Mouse (Mus musculus) lung, adult 2 months (tissue): ENCODE measurements around the gene Nck1. TPM values are rescaled to one million over a fixed set of nuclear protein-coding genes. Genes with fewer than 3 reads are reported as not detected.

Source experiments
- DNase-seq: peaks from one replicate; pipeline ENCODE4 v3.0.0; 2022
- H3K4me1 ChIP-seq: fragments of 200-500 bp; 2 replicates; pipeline ENCODE4 v1.6.1; 2011; ENCODE audit warnings: low read length; ENCODE audit not compliant: control insufficient read depth, insufficient read depth
- H3K4me3 ChIP-seq: fragments of 200-500 bp; replicated peaks from 2 replicates; pipeline ENCODE3; 2011; ENCODE audit warnings: low read depth, mild to moderate bottlenecking, control low read depth, low read length; ENCODE audit errors: extremely low read depth
- CTCF ChIP-seq: fragments of 200-500 bp; IDR thresholded peaks from 2 replicates; pipeline ENCODE4 v1.5.1; 2011; ENCODE audit warnings: mild to moderate bottlenecking, low read length, control low read depth; ENCODE audit not compliant: insufficient read depth
- POLR2A ChIP-seq: fragments of 200-500 bp; IDR thresholded peaks from 2 replicates; pipeline ENCODE4 v1.6.1; 2011; ENCODE audit warnings: low read depth, mild to moderate bottlenecking, control low read depth, low read length, borderline replicate concordance; ENCODE audit errors: extremely low read depth
- WGBS: fragments of 180-500 bp; shearing (Covaris S2); methylation state at CpG from one replicate; pipeline ENCODE4 v1.1.7; 2018; 5-methylcytosine and 5-hydroxymethylcytosine counted together
- polyA plus RNA-seq: library from polyadenylated mRNA; depleted of rRNA; stranded (reverse); fragments of >200 nt; gene quantifications from 2 replicates; pipeline ENCODE4 v1.2.3, GENCODE M21; 2012

Nck1 gene
- polyA plus RNA-seq, 1 experiment, result 8.7 TPM

DNA sequence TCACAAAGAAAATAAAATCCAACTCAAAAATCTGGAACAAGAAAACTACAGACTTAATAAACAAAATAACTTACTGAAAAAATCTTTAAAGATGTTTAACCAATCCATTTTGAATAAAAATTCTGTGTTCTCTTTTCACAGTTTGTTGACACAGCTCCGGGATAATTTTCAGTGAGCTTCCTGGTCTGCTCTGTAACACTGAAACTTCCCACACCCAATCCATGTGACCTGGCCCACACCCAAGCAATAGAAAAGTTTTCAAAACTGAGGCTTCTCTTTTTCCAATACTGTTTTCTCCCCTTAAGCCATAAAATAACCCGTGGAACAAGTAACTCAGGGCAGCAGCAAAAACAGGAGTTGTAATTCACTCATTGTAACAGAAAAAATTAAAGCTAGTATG lies 39.3 kb downstream of the Nck1 start:
- TF ChIP-seq CTCF (no peak), POLR2A (no peak)
- Histone ChIP-seq H3K4me1 (peaks cover 11% of the 10 kb centered on the region), H3K4me3 (peak overlapping the region; percentile 71)
- WGBS, result 6% methylated on average over 2 of the region's 2 CpGs
- DNase-seq, result peak; percentile 43

DNA sequence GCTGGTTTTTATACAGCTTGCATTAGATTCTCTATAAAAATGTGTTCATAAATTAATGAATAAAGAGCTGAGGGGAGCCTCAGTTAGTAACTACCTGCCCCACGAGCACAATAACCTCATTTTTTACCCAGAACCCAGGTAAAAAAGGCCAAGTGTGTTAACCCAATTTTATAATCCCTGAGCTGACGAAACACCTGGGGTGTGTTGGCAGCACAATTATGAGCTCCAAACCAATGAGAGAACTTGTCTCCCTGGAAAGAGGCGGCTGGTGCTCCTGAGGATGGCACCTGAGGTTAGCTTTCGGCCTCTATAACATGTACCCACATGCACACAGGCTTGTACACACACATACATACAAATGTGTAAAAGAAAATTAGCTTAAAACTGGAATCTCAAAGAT lies 40.4 kb downstream of the Nck1 start:
- peaks cover 8% of the 10 kb centered on the region for H3K4me1 ChIP-seq
- 51% methylated on average over 4 of the region's 4 CpGs for WGBS
- no peak for TF ChIP-seq CTCF
- TF ChIP-seq POLR2A, result no peak
- DNase-seq, result no peak
- H3K4me3 ChIP-seq, result peak overlapping the region; percentile 51

GRCm38 (mm10) chr9:100493611-100494261 lies 52.2 kb downstream of the Nck1 start:
- 78% methylated on average over 5 of the region's 5 CpGs for WGBS
- no peak overlapping the region for H3K4me3 ChIP-seq
- peaks cover 6% of the 10 kb centered on the region for H3K4me1 ChIP-seq
- no peak for DNase-seq
- TF ChIP-seq POLR2A (no peak), CTCF (peak; percentile 33)

GRCm38 (mm10) chr9:100491424-100491823 lies 54.5 kb downstream of the Nck1 start:
- TF ChIP-seq POLR2A, result no peak
- TF ChIP-seq CTCF, result no peak
- DNase-seq, result no peak
- WGBS, result 69% methylated on average over 1 of the region's 1 CpGs
- H3K4me3 ChIP-seq, result no peak overlapping the region
- H3K4me1 ChIP-seq, result peaks cover 12% of the 10 kb centered on the region

DNA sequence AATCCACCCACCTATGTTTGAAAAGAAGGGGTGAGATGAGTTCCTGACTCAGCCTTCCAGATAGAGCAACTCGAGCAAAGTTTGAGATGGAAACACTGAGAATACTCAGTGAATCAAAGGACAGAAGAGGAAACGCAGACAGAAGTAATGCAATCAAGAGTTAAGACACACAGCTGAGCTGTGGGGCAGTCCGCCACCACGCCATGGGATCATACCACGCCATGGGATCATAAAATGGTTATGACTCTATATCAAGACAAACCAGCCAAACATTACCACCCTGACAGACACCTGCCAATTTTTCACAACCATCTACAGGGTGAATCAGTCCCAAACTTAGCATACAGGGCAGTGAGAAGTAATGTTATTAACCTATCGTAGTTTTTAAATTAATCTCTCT lies 57.0 kb downstream of the Nck1 start:
- no peak for TF ChIP-seq CTCF
- TF ChIP-seq POLR2A, result no peak
- Histone ChIP-seq H3K4me1 (peaks cover 12% of the 10 kb centered on the region), H3K4me3 (no peak overlapping the region)
- no peak for DNase-seq
- WGBS, result 85% methylated on average over 6 of the region's 6 CpGs

DNA sequence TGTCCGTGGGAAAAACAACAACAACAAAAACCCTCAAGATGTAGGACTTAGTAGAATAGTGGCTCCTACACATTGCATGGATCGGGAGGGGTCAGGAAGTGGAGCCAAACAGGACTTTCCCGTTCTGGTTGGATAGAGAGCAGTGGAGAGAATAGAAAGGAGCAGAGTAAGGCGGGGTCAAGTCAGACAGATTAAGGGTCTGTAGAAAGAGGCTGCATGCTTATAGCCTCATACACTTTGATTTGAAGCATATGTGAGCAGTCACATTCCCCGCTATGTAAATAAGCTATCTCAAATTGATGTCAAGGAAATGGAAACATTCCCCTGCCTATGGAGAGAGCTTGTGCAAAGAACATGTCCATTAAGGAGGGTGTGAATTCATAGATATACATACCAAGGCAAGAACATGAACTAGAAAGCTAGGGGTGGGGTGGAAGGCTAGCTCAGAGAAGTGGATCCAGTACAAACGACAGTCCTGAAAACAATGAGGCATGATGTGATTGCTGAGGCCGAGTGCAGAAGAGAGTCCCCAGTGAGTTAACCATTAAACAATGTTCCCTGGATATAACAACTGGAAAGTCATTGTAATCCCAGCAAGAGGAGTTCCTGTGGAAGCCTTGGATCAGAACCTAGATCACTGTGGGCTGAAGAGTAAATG lies 57.7 kb downstream of the Nck1 start:
- WGBS, result 36% methylated on average over 7 of the region's 7 CpGs
- Histone ChIP-seq H3K4me3 (no peak overlapping the region), H3K4me1 (peaks cover 12% of the 10 kb centered on the region)
- no peak for DNase-seq
- TF ChIP-seq POLR2A, result no peak
- TF ChIP-seq CTCF, result no peak

- 90% methylated on average over 5 of the region's 5 CpGs for WGBS
- H3K4me3 ChIP-seq, result no peak within 1 kb of the TSS
- no peak for DNase-seq
- TF ChIP-seq CTCF, result no peak
- no peak for TF ChIP-seq POLR2A
- peaks cover 9% of the 10 kb centered on the region for H3K4me1 ChIP-seq
Observed at GRCm38 (mm10) chr9:100486431-100486830, 59.5 kb downstream of the Nck1 start, which contains the start of gene Il20rb. Gene Il20rb (minus strand): TSS chr9:100486788.

DNA sequence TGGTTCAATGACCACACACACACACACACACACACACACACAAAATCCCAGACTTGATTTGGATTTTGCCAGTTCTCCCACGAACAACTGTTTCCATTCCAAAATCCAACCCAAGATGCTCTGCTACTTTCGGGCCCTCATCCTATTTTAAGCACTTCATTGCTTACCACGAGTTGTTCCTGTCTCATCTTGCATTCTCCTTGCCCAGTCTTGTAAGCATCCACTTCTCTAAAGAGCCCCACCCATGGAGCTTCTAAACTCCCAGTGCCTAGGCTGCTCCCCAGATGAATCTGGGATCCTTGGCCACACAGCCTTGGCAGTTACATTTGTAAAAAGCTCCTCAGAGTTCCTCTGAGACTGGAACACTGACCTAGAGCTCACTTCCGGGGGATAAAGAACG lies 62.6 kb downstream of the Nck1 start:
- Histone ChIP-seq H3K4me3 (no peak overlapping the region), H3K4me1 (peaks cover 4% of the 10 kb centered on the region)
- no peak for DNase-seq
- TF ChIP-seq CTCF, result no peak
- TF ChIP-seq POLR2A, result no peak
- WGBS, result 63% methylated on average over 5 of the region's 5 CpGs

- no peak for DNase-seq
- WGBS, result 75% methylated on average over 6 of the region's 6 CpGs
- TF ChIP-seq POLR2A (no peak), CTCF (no peak)
- H3K4me3 ChIP-seq, result no peak overlapping the region
- no peaks in the 10 kb centered on the region for H3K4me1 ChIP-seq
Observed at GRCm38 (mm10) chr9:100481626-100482025, 64.3 kb downstream of the Nck1 start.

GRCm38 (mm10) chr9:100474056-100474455 lies 71.9 kb downstream of the Nck1 start:
- Histone ChIP-seq H3K4me3 (no peak overlapping the region), H3K4me1 (peaks cover 15% of the 10 kb centered on the region)
- no peak for DNase-seq
- TF ChIP-seq CTCF (no peak), POLR2A (no peak)
- WGBS, result 68% methylated on average over 1 of the region's 1 CpGs
